Mouse (Mus musculus) thymus, postnatal 36 days (tissue): ENCODE results near the gene Bckdhb.
"Not testable (repeated sequence)": the region's sequence is repeated elsewhere in the genome, so short reads cannot be mapped to it uniquely, and the experiment has no call there.

ENCODE experiments used
- DNase-seq, 2 experiments: peaks; one replicate each; pipeline ENCODE4 v3.0.0; 2022; ENCODE audit warnings: mixed read lengths in 2 of 2

The Bckdhb gene

GRCm38 (mm10) chr9:83964376-83964775 lies 39.4 kb downstream of the Bckdhb start:
- no peak for DNase-seq

GRCm38 (mm10) chr9:83967439-83968050 lies 42.6 kb downstream of the Bckdhb start:
- DNase-seq: no peak

- DNase-seq: no peak
Measured at GRCm38 (mm10) chr9:83969326-83969725, 44.4 kb downstream of the Bckdhb start.

- DNase-seq: no peak
Measured at GRCm38 (mm10) chr9:83973467-83973866, 48.5 kb downstream of the Bckdhb start.

GRCm38 (mm10) chr9:83975811-83976210 lies 50.9 kb downstream of the Bckdhb start:
- DNase-seq: no peak

- DNase-seq: no peak
Measured at GRCm38 (mm10) chr9:83981234-83981633, 56.3 kb downstream of the Bckdhb start.

GRCm38 (mm10) chr9:84008961-84009360 lies 84.0 kb downstream of the Bckdhb start:
- DNase-seq: no peak

- no peak for DNase-seq
Measured at GRCm38 (mm10) chr9:84011146-84011545, 86.2 kb downstream of the Bckdhb start.

GRCm38 (mm10) chr9:84018141-84018540 lies 93.2 kb downstream of the Bckdhb start:
- DNase-seq: not testable (repeated sequence)

- no peak for DNase-seq
Measured at GRCm38 (mm10) chr9:84019627-84020026, 94.7 kb downstream of the Bckdhb start.

- DNase-seq: no peak
Measured at GRCm38 (mm10) chr9:84021189-84021588, 96.2 kb downstream of the Bckdhb start.

GRCm38 (mm10) chr9:84028120-84028519 lies 103.2 kb downstream of the Bckdhb start:
- no peak for DNase-seq

GRCm38 (mm10) chr9:84030691-84031290 lies 105.8 kb downstream of the Bckdhb start:
- no peak for DNase-seq

GRCm38 (mm10) chr9:84031406-84031805 lies 106.5 kb downstream of the Bckdhb start:
- no peak for DNase-seq

- no peak for DNase-seq
Measured at GRCm38 (mm10) chr9:84032669-84033341, 107.9 kb downstream of the Bckdhb start.

GRCm38 (mm10) chr9:84036046-84036445 lies 111.1 kb downstream of the Bckdhb start:
- DNase-seq: no peak

- DNase-seq: no peak
Measured at GRCm38 (mm10) chr9:84037224-84037623, 112.3 kb downstream of the Bckdhb start.

- DNase-seq: no peak
Measured at GRCm38 (mm10) chr9:84038946-84039345, 114.0 kb downstream of the Bckdhb start.

- no peak for DNase-seq
Measured at GRCm38 (mm10) chr9:84040376-84040775, 115.4 kb downstream of the Bckdhb start.

GRCm38 (mm10) chr9:84041631-84042277 lies 116.8 kb downstream of the Bckdhb start:
- no peak for DNase-seq

GRCm38 (mm10) chr9:84042539-84042938 lies 117.6 kb downstream of the Bckdhb start:
- no peak for DNase-seq

- no peak for DNase-seq
Measured at GRCm38 (mm10) chr9:84044136-84044535, 119.2 kb downstream of the Bckdhb start.

- no peak for DNase-seq
Measured at GRCm38 (mm10) chr9:84045632-84046031, 120.7 kb downstream of the Bckdhb start.

- no peak for DNase-seq
Measured at GRCm38 (mm10) chr9:84046334-84046733, 121.4 kb downstream of the Bckdhb start.
